Mouse (Mus musculus) mammary gland, adult 2 months (tissue): ENCODE data around the gene Myo15. TPM values are rescaled to one million over a fixed set of nuclear protein-coding genes. Genes with fewer than 3 reads are reported as not detected.

Experiments
- polyA plus RNA-seq: library from polyadenylated mRNA; depleted of rRNA; stranded (reverse); fragments of >200 nt; gene quantifications from 2 replicates; pipeline ENCODE4 v1.2.3, GENCODE M21; 2012; ENCODE audit warnings: low replicate concordance; rRNA removed

The Myo15 gene
- polyA plus RNA-seq, result 0.17 and 0.19 TPM in 2 replicates

DNA sequence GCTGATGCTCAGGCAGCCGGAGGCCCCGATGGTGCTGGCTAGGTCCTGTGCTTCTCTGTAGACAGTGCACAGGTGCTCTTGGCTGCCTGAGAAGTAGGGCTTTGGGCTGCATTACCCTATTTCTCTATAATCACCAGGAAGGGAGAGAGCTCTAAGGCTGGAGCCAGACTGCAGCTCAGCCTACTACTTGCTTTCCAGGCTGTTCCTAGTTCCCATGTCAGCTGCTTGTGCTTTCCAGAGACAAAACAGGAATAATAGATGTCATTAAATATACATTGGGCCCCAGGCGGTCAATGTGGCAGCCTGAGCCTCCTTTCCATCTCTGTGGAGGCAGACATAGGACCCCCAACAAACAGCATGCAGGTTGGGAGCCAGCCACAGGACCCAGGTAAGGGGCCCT lies at the start of gene Myo15:
TSS of gene Myo15 (plus strand) at position 301 of the 400 bp plus-strand sequence.

DNA sequence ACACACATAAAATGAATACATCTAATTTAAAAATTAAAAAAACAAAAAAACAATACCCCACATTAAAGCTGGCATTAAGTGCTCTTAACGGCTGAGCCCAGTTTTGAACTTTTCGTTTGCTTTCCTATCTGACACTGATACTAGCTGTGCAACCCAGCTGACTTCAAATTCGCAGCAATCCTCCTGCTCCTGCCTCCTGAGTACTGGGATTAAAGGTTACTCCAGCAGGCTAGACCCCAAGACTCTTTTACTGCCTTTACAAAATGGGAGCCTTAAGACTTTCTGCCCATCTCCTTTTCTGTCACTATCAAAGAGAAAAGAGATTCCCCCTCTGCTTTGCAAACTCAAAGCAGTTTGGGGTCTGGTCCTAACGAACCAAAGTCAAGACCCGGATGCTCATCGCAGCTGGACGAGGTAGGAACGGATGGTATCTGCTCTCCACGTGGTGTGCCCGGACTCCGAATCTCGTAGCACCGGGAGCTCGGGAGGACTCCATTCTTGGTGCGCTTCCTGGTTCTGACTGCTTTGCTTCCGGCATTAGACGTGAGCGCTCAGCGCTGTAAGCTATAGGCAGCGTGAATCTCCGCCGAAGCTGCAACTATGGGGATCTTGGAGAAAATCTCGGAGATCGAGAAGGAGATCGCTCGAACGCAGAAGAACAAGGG lies 14.9 kb upstream of the Myo15 start, which contains the start of gene Drg2:
TSS of gene Drg2 (plus strand) at position 512 of the 665 bp plus-strand sequence.

DNA sequence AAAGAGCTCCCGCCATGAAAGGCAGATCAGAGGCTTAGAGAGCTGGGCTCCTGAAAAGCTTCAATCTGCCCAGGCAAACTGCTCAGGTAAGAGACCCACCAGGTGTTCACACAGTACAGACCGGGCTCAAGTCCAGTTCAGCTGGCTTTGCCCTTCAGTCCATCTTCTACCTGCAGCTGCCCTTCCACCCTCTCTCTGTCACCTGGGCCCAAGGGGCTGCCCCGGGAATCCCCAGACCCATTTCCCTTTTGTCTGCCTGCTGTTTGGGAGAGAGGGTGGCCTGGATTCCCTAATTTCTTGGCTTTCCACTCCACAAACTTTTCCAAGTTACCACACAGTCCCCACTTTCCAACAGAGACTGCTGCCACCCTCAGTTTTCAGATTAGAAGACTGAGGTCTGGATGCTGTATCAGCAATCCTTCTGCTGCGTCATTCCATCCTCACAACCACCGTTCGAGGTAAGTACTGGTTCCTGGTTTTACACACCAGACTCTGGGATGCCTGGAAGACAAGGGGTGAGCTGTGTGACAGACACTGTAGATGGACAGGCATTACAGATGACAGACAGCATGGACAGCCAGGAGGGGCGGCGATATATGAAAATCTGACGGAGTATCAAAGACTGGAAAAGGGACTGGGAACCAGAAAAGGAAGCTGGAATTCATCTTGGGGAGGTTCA lies 67.2 kb downstream of the Myo15 start, which contains the start of gene Alkbh5:
TSS of gene Alkbh5 (plus strand) at position 202 of the 679 bp plus-strand sequence.

Other genes starting within 250 kb of the Myo15 start
- 774 and 1,174 TPM in 2 replicates for gene Srebf1, start 246.8 kb upstream of the Myo15 start, polyA plus RNA-seq
- 84.4 and 85.5 TPM in 2 replicates for gene Tom1l2, start 116.4 kb upstream of the Myo15 start, polyA plus RNA-seq
- 0.29 and 2.2 TPM in 2 replicates for gene Drc3, start 116.0 kb upstream of the Myo15 start, polyA plus RNA-seq
- gene Gid4, start 52.2 kb upstream of the Myo15 start, polyA plus RNA-seq, result 31.2 and 42.4 TPM in 2 replicates
- gene Atpaf2, start 50.9 kb upstream of the Myo15 start, polyA plus RNA-seq, result 51.7 and 66.1 TPM in 2 replicates
- 38.9 and 50.1 TPM in 2 replicates for gene Drg2, start 14.7 kb upstream of the Myo15 start, polyA plus RNA-seq
- 30.1 and 33.6 TPM in 2 replicates for gene Alkbh5, start 67.0 kb downstream of the Myo15 start, polyA plus RNA-seq
- 65.4 and 75.2 TPM in 2 replicates for gene Llgl1, start 230.4 kb downstream of the Myo15 start, polyA plus RNA-seq